Mouse (Mus musculus): ENCODE results near the gene Npw. TPM values are rescaled to one million over a fixed set of nuclear protein-coding genes. Genes with fewer than 3 reads are reported as not detected.

Gene Npw
- polyA plus RNA-seq, 1 experiment from 2014 or later, result 0.35 TPM

DNA sequence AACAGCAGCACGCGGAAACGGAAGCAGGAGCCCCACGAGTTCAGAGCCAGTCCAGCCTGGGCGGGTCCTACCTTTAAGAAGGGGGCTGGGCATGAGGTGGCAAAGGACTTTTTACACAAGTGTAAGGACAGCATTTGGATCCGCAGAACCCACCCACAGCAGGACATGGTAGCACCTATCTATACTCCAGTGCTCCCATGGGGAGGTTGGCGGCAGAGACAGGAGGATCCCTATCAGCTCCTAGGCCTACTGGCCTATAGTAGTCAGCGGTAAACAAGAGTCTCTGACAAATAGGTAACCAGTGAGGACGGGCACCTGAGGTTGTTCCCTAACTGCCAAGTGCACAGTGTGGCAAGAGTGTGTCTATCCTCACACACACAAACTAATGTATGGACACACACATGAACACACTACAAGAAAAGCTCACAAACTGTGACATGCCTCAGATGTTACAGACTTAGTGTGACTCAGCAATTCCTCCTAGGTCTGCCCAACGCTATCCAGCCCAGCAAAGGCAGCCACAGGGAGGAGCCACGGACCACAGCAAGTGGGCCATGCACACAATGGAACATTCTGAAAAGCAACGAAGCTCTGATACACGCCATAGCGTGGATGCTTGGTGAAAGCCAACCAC, 40.6 kb downstream of the Npw start:
- Histone ChIP-seq H3K9me3 (no peaks in the 10 kb centered on the region), H3K27ac (no peak overlapping the region), H3K4me2 (replicated peaks) (no peak overlapping the region), H3K27me3 (no peaks in the 10 kb centered on the region), H3K4me3 (no peak overlapping the region), H3K9ac (no peak overlapping the region), H3K4me1 (no peaks in the 10 kb centered on the region), H3K36me3 (peaks cover 93% of the 10 kb centered on the region)
- no peak for ATAC-seq (ENCODE audit: insufficient number of reproducible peaks, insufficient read depth, low FRiP score, low TSS enrichment)
- WGBS, result 84% methylated on average over 14 of the region's 14 CpGs

DNA sequence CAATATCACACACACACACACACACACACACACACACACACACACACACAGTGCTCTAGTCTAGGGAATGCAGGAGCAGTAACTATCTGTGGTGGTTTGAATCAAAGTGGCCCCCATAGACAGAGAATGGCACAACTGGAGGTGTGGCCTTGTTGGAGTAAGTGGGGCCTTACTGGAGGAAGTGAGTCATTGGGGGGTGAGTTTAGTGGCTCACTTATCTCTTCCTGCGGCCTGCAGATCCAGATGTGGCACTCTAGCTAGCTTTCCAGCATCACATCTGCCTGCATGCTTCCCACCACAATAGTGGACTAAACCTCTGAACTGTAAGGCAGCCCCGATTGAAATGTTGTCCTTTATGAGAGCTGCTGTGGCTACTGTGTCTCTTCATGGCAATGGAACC, 47.5 kb downstream of the Npw start:
- Histone ChIP-seq H3K9me3 (no peaks in the 10 kb centered on the region), H3K36me3 (peaks cover 77% of the 10 kb centered on the region), H3K27me3 (no peaks in the 10 kb centered on the region), H3K27ac (no peak overlapping the region), H3K4me2 (replicated peaks) (no peak overlapping the region), H3K4me3 (no peak overlapping the region), H3K9ac (no peak overlapping the region), H3K4me1 (no peaks in the 10 kb centered on the region)
- 88% methylated on average over 2 of the region's 2 CpGs for WGBS
- ATAC-seq (ENCODE audit: insufficient number of reproducible peaks, insufficient read depth, low FRiP score, low TSS enrichment), result no peak

GRCm38 (mm10) chr17:24608874-24609273, 49.4 kb downstream of the Npw start:
- Histone ChIP-seq H3K9me3 (no peaks in the 10 kb centered on the region), H3K4me3 (no peak overlapping the region), H3K36me3 (peaks cover 77% of the 10 kb centered on the region), H3K4me2 (replicated peaks) (no peak overlapping the region), H3K27me3 (no peaks in the 10 kb centered on the region), H3K4me1 (no peaks in the 10 kb centered on the region), H3K9ac (no peak overlapping the region), H3K27ac (no peak overlapping the region)
- no peak for ATAC-seq (ENCODE audit: insufficient number of reproducible peaks, insufficient read depth, low FRiP score, low TSS enrichment)
- 94% methylated on average over 8 of the region's 8 CpGs for WGBS

- peaks cover 77% of the 10 kb centered on the region for H3K36me3 ChIP-seq
- 89% methylated on average over 4 of the region's 4 CpGs for WGBS
- H3K4me1 ChIP-seq, result no peaks in the 10 kb centered on the region
These were observed 49.9 kb downstream of the Npw start for GRCm38 (mm10) chr17:24608370-24608769.

More at GRCm38 (mm10) chr17:24608370-24608769, 49.9 kb downstream of the Npw start:
- H3K4me3 ChIP-seq, result no peak overlapping the region
- no peaks in the 10 kb centered on the region for H3K27me3 ChIP-seq
- no peak for ATAC-seq (ENCODE audit: insufficient number of reproducible peaks, insufficient read depth, low FRiP score, low TSS enrichment)
- no peak overlapping the region for H3K4me2 ChIP-seq (replicated peaks)
- H3K9ac ChIP-seq, result no peak overlapping the region
- no peaks in the 10 kb centered on the region for H3K9me3 ChIP-seq
- no peak overlapping the region for H3K27ac ChIP-seq

Other genes with a start within 250 kb of the Npw start
- 336 and 351 TPM in 2 replicates for gene Rnps1, start 243.9 kb downstream of the Npw start, polyA plus RNA-seq (2016; fragmentation: Nextera tagmentation; extraction: Ambion mirVana)
- 77.3 and 82.3 TPM in 2 replicates for gene Eci1, start 231.8 kb downstream of the Npw start, polyA plus RNA-seq (2016; fragmentation: Nextera tagmentation; extraction: Ambion mirVana)
- 3.2 and 3.6 TPM in 2 replicates for gene Dnase1l2, start 215.4 kb downstream of the Npw start, polyA plus RNA-seq (2016; fragmentation: Nextera tagmentation; extraction: Ambion mirVana)
- 38.4 and 43.2 TPM in 2 replicates for gene E4f1, start 188.1 kb downstream of the Npw start, polyA plus RNA-seq (2016; fragmentation: Nextera tagmentation; extraction: Ambion mirVana)
- 52.3 and 54.9 TPM in 2 replicates for gene Pgp, start 188.1 kb downstream of the Npw start, polyA plus RNA-seq (2016; fragmentation: Nextera tagmentation; extraction: Ambion mirVana)
- 1.7 TPM in 1 of 2 replicates, not detected in the other for gene Bricd5, start 184.6 kb downstream of the Npw start, polyA plus RNA-seq (2016; fragmentation: Nextera tagmentation; extraction: Ambion mirVana)
- 32.8 and 35.0 TPM in 2 replicates for gene Mlst8, start 179.4 kb downstream of the Npw start, polyA plus RNA-seq (2016; fragmentation: Nextera tagmentation; extraction: Ambion mirVana)
- gene Caskin1, start 169.9 kb downstream of the Npw start, polyA plus RNA-seq (2016; fragmentation: Nextera tagmentation; extraction: Ambion mirVana), result 7.3 and 7.5 TPM in 2 replicates
- 98.5 and 103 TPM in 2 replicates for gene Traf7, start 130.5 kb downstream of the Npw start, polyA plus RNA-seq (2016; fragmentation: Nextera tagmentation; extraction: Ambion mirVana)
- gene Rab26, start 124.2 kb downstream of the Npw start, polyA plus RNA-seq (2016; fragmentation: Nextera tagmentation; extraction: Ambion mirVana), result 3.6 and 3.7 TPM in 2 replicates
- gene Pkd1, start 108.6 kb downstream of the Npw start, polyA plus RNA-seq (2016; fragmentation: Nextera tagmentation; extraction: Ambion mirVana), result 26.8 and 29.8 TPM in 2 replicates
- 72.8 and 82.0 TPM in 2 replicates for gene Tsc2, start 25.8 kb downstream of the Npw start, polyA plus RNA-seq (2016; fragmentation: Nextera tagmentation; extraction: Ambion mirVana)
- gene Nthl1, start 25.8 kb downstream of the Npw start, polyA plus RNA-seq (2016; fragmentation: Nextera tagmentation; extraction: Ambion mirVana), result 26.2 and 26.9 TPM in 2 replicates
- 59.6 and 60.6 TPM in 2 replicates for gene Slc9a3r2, start 8.1 kb downstream of the Npw start, polyA plus RNA-seq (2016; fragmentation: Nextera tagmentation; extraction: Ambion mirVana)
- gene Zfp598, start 11.2 kb upstream of the Npw start, polyA plus RNA-seq (2016; fragmentation: Nextera tagmentation; extraction: Ambion mirVana), result 23.5 and 25.4 TPM in 2 replicates
- gene Syngr3, start 31.5 kb upstream of the Npw start, polyA plus RNA-seq (2016; fragmentation: Nextera tagmentation; extraction: Ambion mirVana), result 8.4 and 10.5 TPM in 2 replicates
- gene Gfer, start 37.7 kb upstream of the Npw start, polyA plus RNA-seq (2016; fragmentation: Nextera tagmentation; extraction: Ambion mirVana), result 47.9 and 48.0 TPM in 2 replicates
- 3.0 and 5.5 TPM in 2 replicates for gene Noxo1, start 37.8 kb upstream of the Npw start, polyA plus RNA-seq (2016; fragmentation: Nextera tagmentation; extraction: Ambion mirVana)
- 93.9 and 94.2 TPM in 2 replicates for gene Tbl3, start 49.2 kb upstream of the Npw start, polyA plus RNA-seq (2016; fragmentation: Nextera tagmentation; extraction: Ambion mirVana)
- 0.22 TPM in 1 of 2 replicates, not detected in the other for gene Rnf151, start 59.6 kb upstream of the Npw start, polyA plus RNA-seq (2016; fragmentation: Nextera tagmentation; extraction: Ambion mirVana)
- 1,116 and 1,117 TPM in 2 replicates for gene Rps2, start 59.7 kb upstream of the Npw start, polyA plus RNA-seq (2016; fragmentation: Nextera tagmentation; extraction: Ambion mirVana)
- 209 and 223 TPM in 2 replicates for gene Ndufb10, start 66.0 kb upstream of the Npw start, polyA plus RNA-seq (2016; fragmentation: Nextera tagmentation; extraction: Ambion mirVana)
- not detected in 2 replicates for gene Rpl3l, start 69.4 kb upstream of the Npw start, polyA plus RNA-seq (2016; fragmentation: Nextera tagmentation; extraction: Ambion mirVana)
- 23.6 and 25.6 TPM in 2 replicates for gene Msrb1, start 78.2 kb upstream of the Npw start, polyA plus RNA-seq (2016; fragmentation: Nextera tagmentation; extraction: Ambion mirVana)
- gene Hs3st6, start 94.5 kb upstream of the Npw start, polyA plus RNA-seq (2016; fragmentation: Nextera tagmentation; extraction: Ambion mirVana), result 9.2 and 10.7 TPM in 2 replicates
- not detected in 2 replicates for gene Meiob, start 145.8 kb upstream of the Npw start, polyA plus RNA-seq (2016; fragmentation: Nextera tagmentation; extraction: Ambion mirVana)
- gene Hagh, start 181.7 kb upstream of the Npw start, polyA plus RNA-seq (2016; fragmentation: Nextera tagmentation; extraction: Ambion mirVana), result 24.2 and 26.1 TPM in 2 replicates
- gene Fahd1, start 191.9 kb upstream of the Npw start, polyA plus RNA-seq (2016; fragmentation: Nextera tagmentation; extraction: Ambion mirVana), result 21.3 and 23.2 TPM in 2 replicates
- 0.22 and 0.28 TPM in 2 replicates for gene Igfals, start 207.5 kb upstream of the Npw start, polyA plus RNA-seq (2016; fragmentation: Nextera tagmentation; extraction: Ambion mirVana)
- gene Nubp2, start 227.9 kb upstream of the Npw start, polyA plus RNA-seq (2016; fragmentation: Nextera tagmentation; extraction: Ambion mirVana), result 49.7 and 53.6 TPM in 2 replicates
- gene Spsb3, start 228.2 kb upstream of the Npw start, polyA plus RNA-seq (2016; fragmentation: Nextera tagmentation; extraction: Ambion mirVana), result 43.3 and 43.8 TPM in 2 replicates
- 38.7 and 42.4 TPM in 2 replicates for gene Eme2, start 236.6 kb upstream of the Npw start, polyA plus RNA-seq (2016; fragmentation: Nextera tagmentation; extraction: Ambion mirVana)
- gene Mrps34, start 236.7 kb upstream of the Npw start, polyA plus RNA-seq (2016; fragmentation: Nextera tagmentation; extraction: Ambion mirVana), result 99.6 and 107 TPM in 2 replicates
- gene Nme3, start 238.0 kb upstream of the Npw start, polyA plus RNA-seq (2016; fragmentation: Nextera tagmentation; extraction: Ambion mirVana), result 44.8 and 46.1 TPM in 2 replicates